Mouse (Mus musculus) hindbrain, embryonic 11.5 days (tissue): ENCODE measurements around the gene Hils1. TPM values are rescaled to one million over a fixed set of nuclear protein-coding genes. Genes with fewer than 3 reads are reported as not detected.
"Not testable (repeated sequence)": the region's sequence is repeated elsewhere in the genome, so short reads cannot be mapped to it uniquely, and the experiment has no call there.

Source experiments
- ATAC-seq: fragments of 200-750 bp; cut with Nextera tagmentation; 2 replicates; pipeline ENCODE4 v1.8.0; 2017; ENCODE audit warnings: mild to moderate bottlenecking, moderate TSS enrichment, moderate library complexity; ENCODE audit not compliant: low FRiP score
- DNase-seq: peaks from one replicate; pipeline ENCODE4 v3.0.0-alpha.2; 2015; ENCODE audit warnings: low spot score
- H3K27ac ChIP-seq: fragments of 300-500 bp; sonication (generic); 2 replicates; pipeline ENCODE4 v1.5.1; 2014; ENCODE audit warnings: mild to moderate bottlenecking, low read depth, low read length
- H3K27me3 ChIP-seq: fragments of 300-500 bp; sonication (generic); 2 replicates; pipeline ENCODE4 v1.6.1; 2014; ENCODE audit warnings: mild to moderate bottlenecking, low read length, moderate library complexity, mixed read lengths; ENCODE audit not compliant: control insufficient read depth, insufficient read depth
- H3K36me3 ChIP-seq: fragments of 300-500 bp; sonication (generic); 2 replicates; pipeline ENCODE4 v1.6.1; 2014; ENCODE audit warnings: mild to moderate bottlenecking, low read length, moderate library complexity, mixed read lengths; ENCODE audit not compliant: control insufficient read depth, insufficient read depth
- H3K4me1 ChIP-seq: fragments of 300-500 bp; sonication (generic); replicated peaks from 2 replicates; pipeline ENCODE4 v1.6.1; 2014; ENCODE audit warnings: low read length, mixed read lengths; ENCODE audit not compliant: control insufficient read depth, insufficient read depth
- H3K4me2 ChIP-seq: fragments of 300-500 bp; sonication (generic); replicated peaks from 2 replicates; pipeline ENCODE4 v1.6.1; 2014; ENCODE audit warnings: mild to moderate bottlenecking, low read depth, low read length
- H3K4me3 ChIP-seq: fragments of 300-500 bp; sonication (generic); 2 replicates; pipeline ENCODE4 v1.5.1; 2014; ENCODE audit warnings: low read depth, low read length
- H3K9ac ChIP-seq: fragments of 300-500 bp; sonication (generic); 2 replicates; pipeline ENCODE4 v1.6.1; 2014; ENCODE audit warnings: low read depth, low read length
- H3K9me3 ChIP-seq: fragments of 300-500 bp; sonication (generic); 2 replicates; pipeline ENCODE4 v1.6.1; 2016; ENCODE audit warnings: low read length; ENCODE audit not compliant: control insufficient read depth
- WGBS: fragments of 180-500 bp; shearing (Covaris S2); extraction: QIAGEN DNeasy Blood & Tissue Kit; methylation state at CpG from one replicate; pipeline ENCODE4 v1.1.7; 2014; 5-methylcytosine and 5-hydroxymethylcytosine counted together
- polyA plus RNA-seq: library from polyadenylated mRNA; unstranded; fragments of >200 nt; fragmentation: Nextera tagmentation; extraction: Ambion mirVana; gene quantifications from 2 replicates; pipeline ENCODE4 v1.2.1, GENCODE M21; 2014

The Hils1 gene
- polyA plus RNA-seq, 1 experiment from 2014 or later, result not detected

GRCm38 (mm10) chr11:95007418-95007817 is 40.0 kb downstream of the Hils1 start:
- ATAC-seq (no peak), DNase-seq (no peak)
- peaks cover 11% of the 10 kb centered on the region; the same call in 1 of the 2 replicates for H3K4me1 ChIP-seq
- H3K4me2 ChIP-seq, result no peak overlapping the region
- 0 out of 2 replicates have a peak overlapping the region, but pooled peaks have one; percentile 70 for H3K27ac ChIP-seq
- H3K9me3 ChIP-seq, result no peaks in the 10 kb centered on the region
- H3K27me3 ChIP-seq, result no peaks in the 10 kb centered on the region
- H3K9ac ChIP-seq, result no peak overlapping the region
- 81% methylated on average over 3 of the region's 3 CpGs for WGBS
- H3K36me3 ChIP-seq, result no peaks in the 10 kb centered on the region; the same call in 1 of the 2 replicates
- H3K4me3 ChIP-seq, result no peak overlapping the region

- Histone ChIP-seq H3K9me3 (no peaks in the 10 kb centered on the region), H3K4me1 (peaks cover 14% of the 10 kb centered on the region; the same call in 1 of the 2 replicates), H3K27ac (peak overlapping the region; percentile 95), H3K27me3 (no peaks in the 10 kb centered on the region), H3K4me2 (peak overlapping the region; percentile 74), H3K9ac (peak overlapping the region; percentile 96), H3K36me3 (no peaks in the 10 kb centered on the region), H3K4me3 (peak overlapping the region; percentile 76)
- DNase-seq (peak; percentile 55), ATAC-seq (peak; percentile 8; the same call in 1 of the 2 replicates)
- WGBS, result 35% methylated on average over 15 of the region's 15 CpGs
These were observed 41.6 kb downstream of the Hils1 start for GRCm38 (mm10) chr11:95008661-95009628.

GRCm38 (mm10) chr11:95009629-95010014 is 42.2 kb downstream of the Hils1 start, which contains the start of gene Samd14:
Gene Samd14 (plus strand): TSS chr11:95009879.
- ATAC-seq (peak; percentile 69), DNase-seq (peak; percentile 83)

GRCm38 (mm10) chr11:95010141-95010739 is 42.8 kb downstream of the Hils1 start:
- H3K36me3 ChIP-seq, result peaks cover 3% of the 10 kb centered on the region; the same call in 1 of the 2 replicates
- peaks cover 14% of the 10 kb centered on the region; the same call in 1 of the 2 replicates for H3K4me1 ChIP-seq
- peak; percentile 35 for ATAC-seq
- no peaks in the 10 kb centered on the region for H3K9me3 ChIP-seq
- peak overlapping the region; percentile 74 for H3K4me2 ChIP-seq
- H3K27me3 ChIP-seq, result no peaks in the 10 kb centered on the region
- 0% methylated on average over 28 of the region's 40 CpGs for WGBS
- peak overlapping the region; percentile 76 for H3K4me3 ChIP-seq
- peak; percentile 67 for DNase-seq
- H3K27ac ChIP-seq, result peak overlapping the region; percentile 95
- peak overlapping the region; percentile 96 for H3K9ac ChIP-seq

More at GRCm38 (mm10) chr11:95009629-95010014, 42.2 kb downstream of the Hils1 start, which contains the start of gene Samd14:
- Histone ChIP-seq H3K36me3 (0 out of 2 replicates have a peak, but pooled peaks cover 2% of the 10 kb centered on the region), H3K9me3 (no peaks in the 10 kb centered on the region), H3K4me1 (peaks cover 14% of the 10 kb centered on the region; the same call in 1 of the 2 replicates), H3K27ac (peak within 1 kb of the TSS; percentile 95), H3K27me3 (no peaks in the 10 kb centered on the region), H3K9ac (peak within 1 kb of the TSS; percentile 96), H3K4me2 (peak within 1 kb of the TSS; percentile 74), H3K4me3 (peak within 1 kb of the TSS; percentile 76)
- WGBS, result under 1% methylated on average over 28 of the region's 32 CpGs

DNA sequence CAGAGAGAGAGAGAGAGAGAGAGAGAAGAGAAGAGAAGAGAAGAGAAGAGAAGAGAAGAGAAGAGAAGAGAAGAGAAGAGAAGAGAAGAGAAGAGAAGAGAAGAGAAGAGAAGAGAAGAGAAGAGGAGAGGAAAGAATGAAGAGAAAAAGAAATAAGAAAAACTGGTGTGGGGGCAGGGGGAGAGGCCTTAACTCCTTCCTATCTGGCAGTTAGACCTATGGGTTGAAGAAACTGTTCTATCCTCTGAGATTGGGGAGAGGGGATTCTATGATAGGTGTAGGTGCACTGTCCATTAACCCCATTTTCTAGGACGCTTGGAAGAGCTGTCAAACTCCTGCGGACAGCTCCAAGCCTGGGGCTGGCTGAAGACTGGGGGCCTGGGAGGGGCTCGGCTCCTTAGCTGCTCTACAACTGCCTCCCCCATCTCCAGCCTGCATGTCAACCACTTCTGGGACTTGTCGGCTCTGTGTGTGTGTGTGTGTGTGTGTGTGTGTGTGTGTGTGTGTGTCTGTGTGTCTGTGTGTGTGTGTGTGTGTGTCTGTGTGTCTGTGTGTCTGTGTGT is 43.5 kb downstream of the Hils1 start:
- H3K9me3 ChIP-seq, H3K27me3 ChIP-seq, DNase-seq, ATAC-seq, H3K36me3 ChIP-seq: not testable (repeated sequence)
- H3K27ac ChIP-seq, result peak overlapping the region; percentile 58; the same call in 1 of the 2 replicates
- H3K4me2 ChIP-seq, result peak overlapping the region; percentile 74
- WGBS, result 8% methylated on average over 4 of the region's 4 CpGs
- H3K9ac ChIP-seq, result peak overlapping the region; percentile 96; the same call in 1 of the 2 replicates
- H3K4me1 ChIP-seq, result peaks cover 14% of the 10 kb centered on the region; the same call in 1 of the 2 replicates
- peak overlapping the region; percentile 76 for H3K4me3 ChIP-seq

DNA sequence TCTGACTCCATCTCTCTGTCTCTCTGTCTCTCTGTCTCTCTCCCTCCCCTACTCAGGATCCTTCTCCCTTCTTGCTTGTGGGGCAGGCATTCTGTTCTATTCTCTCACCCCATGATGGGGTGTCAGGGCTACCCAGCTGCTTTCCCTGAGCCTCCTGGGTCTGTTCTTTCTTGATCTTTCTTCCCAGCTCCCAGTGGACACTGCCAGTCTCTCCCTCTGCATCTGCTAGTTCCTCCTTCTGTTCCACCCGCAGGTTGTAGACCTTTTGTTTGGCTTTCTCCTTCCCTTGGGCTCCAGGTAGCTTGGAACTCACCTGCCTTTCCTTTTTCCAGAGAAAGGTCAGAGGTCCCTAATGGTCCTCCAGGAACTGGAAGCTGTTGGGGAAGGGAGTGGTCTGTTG is 44.0 kb downstream of the Hils1 start:
- peak overlapping the region; percentile 58; the same call in 1 of the 2 replicates for H3K9ac ChIP-seq
- H3K4me1 ChIP-seq, result 0 out of 2 replicates have a peak, but pooled peaks cover 10% of the 10 kb centered on the region
- ATAC-seq, result no peak
- H3K4me3 ChIP-seq, result peak overlapping the region; percentile 76
- DNase-seq, result no peak
- 48% methylated on average over 1 of the region's 1 CpGs for WGBS
- H3K36me3 ChIP-seq, result peaks cover 3% of the 10 kb centered on the region; the same call in 1 of the 2 replicates
- H3K27ac ChIP-seq, result no peak overlapping the region
- no peaks in the 10 kb centered on the region for H3K27me3 ChIP-seq
- H3K4me2 ChIP-seq, result peak overlapping the region; percentile 74
- H3K9me3 ChIP-seq, result no peaks in the 10 kb centered on the region

DNA sequence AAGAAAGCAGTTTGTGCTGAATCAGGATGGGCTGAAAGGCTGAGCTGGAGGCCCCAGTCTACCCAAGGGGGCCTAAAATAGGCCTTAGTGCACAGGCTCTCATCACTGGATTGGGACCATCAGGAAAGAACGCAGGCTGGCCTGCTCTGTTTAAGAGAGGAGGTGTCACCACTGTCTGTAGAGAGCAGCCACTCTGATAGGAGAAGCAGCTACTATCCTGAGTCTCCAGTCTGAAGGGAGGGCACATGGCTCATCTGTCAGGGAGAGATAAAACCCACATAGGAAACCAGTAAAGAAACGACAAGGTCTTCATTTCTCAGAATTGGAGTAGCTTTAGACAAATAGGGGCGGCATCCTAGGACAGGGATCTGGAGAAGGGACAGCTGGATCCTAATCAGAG is 44.7 kb downstream of the Hils1 start:
- DNase-seq (no peak), ATAC-seq (no peak)
- no peak overlapping the region for H3K27ac ChIP-seq
- peak overlapping the region; percentile 76 for H3K4me3 ChIP-seq
- H3K36me3 ChIP-seq, result peaks cover 4% of the 10 kb centered on the region; the same call in 1 of the 2 replicates
- peak overlapping the region; percentile 74 for H3K4me2 ChIP-seq
- no peaks in the 10 kb centered on the region for H3K27me3 ChIP-seq
- WGBS, result 67% methylated on average over 3 of the region's 3 CpGs
- 0 out of 2 replicates have a peak, but pooled peaks cover 6% of the 10 kb centered on the region for H3K4me1 ChIP-seq
- no peaks in the 10 kb centered on the region for H3K9me3 ChIP-seq
- H3K9ac ChIP-seq, result 0 out of 2 replicates have a peak overlapping the region, but pooled peaks have one; percentile 58

DNA sequence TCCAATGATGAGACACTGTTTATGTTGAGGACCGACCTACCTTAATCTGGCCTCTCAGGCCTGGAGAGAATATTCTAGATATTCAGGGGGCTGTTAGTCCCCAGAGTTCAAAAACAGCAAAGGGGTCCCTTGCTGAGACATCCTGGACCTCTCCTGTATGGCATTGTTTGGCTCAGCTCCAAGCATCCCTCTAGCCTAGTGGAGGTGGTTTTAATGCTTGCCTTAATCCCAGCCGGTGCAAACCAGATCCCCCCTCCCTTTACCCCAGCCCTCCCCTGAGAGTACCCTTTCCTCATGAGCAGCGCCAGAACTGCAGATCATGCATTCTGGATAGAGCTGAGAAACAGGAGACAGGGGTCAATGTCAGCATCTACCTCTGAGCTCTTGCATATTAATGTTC is 45.1 kb downstream of the Hils1 start:
- Histone ChIP-seq H3K27ac (no peak overlapping the region), H3K9me3 (no peaks in the 10 kb centered on the region), H3K36me3 (peaks cover 5% of the 10 kb centered on the region; the same call in 1 of the 2 replicates), H3K4me1 (0 out of 2 replicates have a peak, but pooled peaks cover 5% of the 10 kb centered on the region), H3K4me2 (peak overlapping the region; percentile 74), H3K27me3 (no peaks in the 10 kb centered on the region), H3K4me3 (no peak overlapping the region), H3K9ac (no peak overlapping the region)
- 49% methylated on average over 3 of the region's 3 CpGs for WGBS
- ATAC-seq (no peak), DNase-seq (no peak)
